Mouse (Mus musculus) kidney, adult 8-10 months (tissue): ENCODE data around the gene Hltf.
"Not testable (repeated sequence)": the region's sequence is repeated elsewhere in the genome, so short reads cannot be mapped to it uniquely, and the experiment has no call there.

Experiments used
- DNase-seq, 2 experiments: peaks; one replicate each; pipeline ENCODE4 v3.0.0; 2022

Hltf gene

DNA sequence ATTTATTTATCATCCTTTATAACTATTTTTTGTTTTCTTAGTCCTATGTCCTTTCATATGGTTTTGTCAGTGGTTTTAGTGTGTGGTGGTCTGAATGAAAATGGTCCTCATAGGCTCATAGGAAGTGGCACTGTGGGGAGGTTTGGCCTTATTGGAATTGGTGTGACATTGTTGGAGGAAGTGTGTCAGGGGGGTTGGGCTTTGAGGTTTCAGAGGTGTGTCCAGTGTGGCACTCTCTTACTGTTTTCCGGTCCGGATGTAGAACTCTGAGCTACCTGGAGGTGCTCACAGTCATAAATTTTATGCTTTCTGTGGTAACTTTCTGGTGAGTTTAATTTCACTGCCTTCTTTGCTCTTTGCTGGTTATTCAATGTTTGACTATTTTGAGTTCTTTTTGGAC is 47.2 kb downstream of the Hltf start:
- no peak for DNase-seq

DNA sequence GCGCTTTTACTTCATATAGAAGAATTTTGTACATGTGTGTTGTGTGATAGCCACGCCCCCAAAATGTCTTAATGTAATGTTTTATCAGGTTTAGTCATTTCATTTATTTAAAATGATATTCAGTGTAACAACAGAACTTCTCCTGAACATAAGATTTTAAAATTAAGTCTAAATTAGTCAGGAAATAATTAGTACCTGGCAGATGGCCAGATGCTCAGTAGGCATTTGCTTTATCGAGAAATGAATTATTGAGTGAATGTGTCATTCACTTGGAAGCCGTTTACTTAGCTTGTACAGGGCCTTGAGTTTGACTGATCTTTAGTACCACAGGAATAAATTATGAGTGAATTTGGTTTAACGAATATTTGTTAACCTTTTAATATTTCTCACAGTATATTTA is 51.3 kb downstream of the Hltf start:
- DNase-seq = no peak

DNA sequence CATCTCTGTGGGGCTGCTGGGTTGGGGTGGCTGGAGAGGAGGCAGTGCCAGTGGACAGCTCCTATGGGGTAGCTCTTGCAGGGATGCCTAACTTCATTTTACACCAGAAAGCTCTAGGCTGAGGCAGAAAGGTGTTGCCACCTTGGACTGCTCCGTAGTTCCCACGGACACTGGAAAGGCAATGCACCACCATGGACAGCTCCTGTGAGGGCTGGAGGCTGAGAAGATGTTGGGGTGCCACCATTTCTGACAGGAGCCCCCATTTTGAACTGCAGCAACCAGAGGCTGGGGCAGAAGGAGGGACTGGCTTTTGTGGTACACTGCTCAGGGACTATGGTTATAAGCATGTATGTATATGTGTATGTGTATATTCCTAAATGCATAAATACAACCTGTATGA is 54.3 kb downstream of the Hltf start:
- no peak for DNase-seq

DNA sequence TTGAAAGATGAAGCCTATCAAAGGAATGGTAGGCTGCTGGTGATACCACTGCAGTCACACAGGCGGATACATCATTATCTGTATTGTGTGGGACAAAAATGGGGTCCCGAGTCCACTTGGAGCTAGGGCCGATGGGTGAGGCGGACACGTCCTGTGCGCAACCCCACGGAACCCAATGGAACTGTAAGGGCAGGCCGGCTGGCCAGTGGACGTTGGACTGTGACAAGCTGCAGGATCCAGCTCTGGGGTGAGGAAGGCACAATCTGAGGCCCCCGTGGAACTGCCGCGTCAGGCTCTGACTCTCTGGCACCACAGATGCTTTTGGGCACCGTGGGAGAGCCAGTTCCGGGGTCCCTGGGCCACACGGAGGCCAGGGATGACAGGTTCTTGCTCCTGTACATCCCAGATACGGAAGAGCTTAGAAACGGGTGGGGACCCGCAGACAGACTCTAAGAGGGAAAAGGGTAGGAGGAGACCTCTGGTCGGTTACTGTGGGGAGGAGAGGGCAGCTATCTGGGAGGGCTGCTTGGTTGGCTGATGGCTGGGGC is 61.5 kb downstream of the Hltf start:
- DNase-seq = no peak

DNA sequence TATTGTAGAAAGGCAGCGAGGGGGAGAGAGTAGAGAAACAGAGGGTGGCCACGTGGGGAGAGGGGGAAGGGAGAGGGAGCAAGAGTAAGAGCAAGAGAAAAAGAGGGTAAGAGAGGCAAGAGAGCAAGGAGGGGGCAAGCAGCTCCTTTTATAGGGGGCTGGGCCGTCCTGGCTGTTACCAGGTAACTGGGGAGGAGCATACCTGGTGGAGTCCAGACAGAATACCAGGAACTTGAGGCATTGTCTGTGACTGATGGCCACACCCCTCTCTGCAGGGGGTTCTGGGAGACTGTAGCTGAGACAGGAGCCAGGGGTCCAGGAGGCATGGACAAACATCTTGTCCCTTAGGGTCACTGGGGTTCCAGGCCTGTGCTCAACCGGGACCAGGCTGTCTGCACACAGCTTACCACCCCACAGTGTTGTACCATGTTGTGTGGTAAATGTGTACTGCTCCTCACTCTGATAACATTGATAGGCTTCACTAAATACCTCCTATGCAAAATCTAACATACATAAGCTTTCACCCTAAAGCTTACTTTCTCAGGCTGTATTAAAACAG is 62.2 kb downstream of the Hltf start:
- DNase-seq = no peak

DNA sequence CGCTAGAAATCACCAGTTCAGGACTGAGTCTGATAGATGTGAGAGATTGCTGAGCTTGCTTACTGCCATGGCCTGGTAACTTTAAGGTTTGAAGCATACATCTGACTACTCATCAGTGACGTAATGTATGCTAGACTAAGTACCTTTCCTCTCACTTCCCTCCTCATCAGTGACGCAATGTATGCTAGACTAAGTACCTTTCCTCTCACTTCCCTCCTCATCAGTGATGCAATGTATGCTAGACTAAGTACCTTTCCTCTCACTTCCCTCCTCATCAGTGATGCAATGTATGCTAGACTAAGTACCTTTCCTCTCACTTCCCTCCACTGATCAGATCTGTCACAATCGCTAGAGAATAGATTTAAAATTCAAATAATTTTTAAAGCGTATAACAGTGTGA is 64.0 kb downstream of the Hltf start:
- not testable (repeated sequence) for DNase-seq

DNA sequence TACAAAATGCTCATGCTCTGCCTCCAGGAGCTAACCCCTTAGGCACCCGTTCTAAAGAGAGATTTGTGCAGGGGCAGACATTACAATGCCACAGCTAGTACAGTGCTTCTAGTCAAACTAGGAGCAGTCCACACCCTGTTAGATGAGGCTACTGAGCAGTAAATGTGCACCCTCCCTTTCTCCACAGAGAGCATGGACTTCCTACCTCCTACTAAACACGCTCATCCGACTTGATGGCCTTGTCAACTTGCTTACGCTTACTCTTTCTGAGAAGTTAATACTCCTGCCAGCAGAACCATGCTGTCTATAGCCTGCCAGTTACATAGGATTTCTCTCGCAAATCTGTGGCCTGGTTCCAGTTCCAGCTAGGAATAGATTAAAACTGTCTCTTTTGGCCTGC is 68.0 kb downstream of the Hltf start:
- DNase-seq = no peak

DNA sequence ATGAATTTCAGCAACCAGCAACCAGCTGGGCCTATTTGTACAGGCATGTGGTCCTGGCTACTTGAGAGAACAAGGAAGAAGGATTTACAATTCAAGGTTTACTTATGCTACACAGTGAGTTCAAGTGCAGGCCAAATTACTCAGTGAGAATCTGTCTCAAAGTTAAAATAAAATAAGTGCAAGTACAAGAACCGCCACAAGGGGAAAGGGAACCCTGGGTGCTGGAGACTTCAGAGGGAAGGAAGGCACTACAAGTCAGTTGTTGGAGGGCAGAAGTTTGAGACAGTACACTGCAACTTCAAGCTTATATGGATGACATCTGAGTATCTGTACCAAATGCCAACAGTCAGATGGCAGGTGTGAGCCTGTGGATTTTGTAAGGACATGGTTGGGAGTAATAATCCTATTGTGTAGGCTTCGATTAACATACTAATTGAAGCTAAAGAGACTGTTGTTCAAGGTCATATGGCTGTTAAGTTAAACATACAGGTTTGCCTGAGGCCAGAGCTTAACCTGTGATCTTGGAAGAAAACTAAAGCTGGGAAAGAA is 69.5 kb downstream of the Hltf start:
- DNase-seq = no peak

DNA sequence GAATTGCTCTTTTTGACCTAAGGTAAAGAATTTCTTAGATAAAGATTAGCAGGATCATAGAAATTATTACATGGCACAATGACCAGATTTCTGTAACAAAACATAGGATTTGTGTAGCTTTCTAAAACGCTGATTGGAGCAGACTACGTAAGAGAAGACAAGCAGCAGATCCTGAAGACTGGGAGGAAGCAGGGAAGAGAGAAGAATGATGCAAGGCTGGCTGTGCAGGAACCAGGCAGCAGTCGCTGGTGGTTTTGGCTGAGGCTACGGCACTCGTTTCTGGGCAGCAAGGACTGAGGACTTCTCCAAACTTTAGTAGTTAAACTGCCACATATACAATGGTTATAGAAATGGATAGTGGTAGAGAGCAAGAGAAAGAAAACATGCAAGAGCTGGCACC is 71.9 kb downstream of the Hltf start:
- DNase-seq = no peak

DNA sequence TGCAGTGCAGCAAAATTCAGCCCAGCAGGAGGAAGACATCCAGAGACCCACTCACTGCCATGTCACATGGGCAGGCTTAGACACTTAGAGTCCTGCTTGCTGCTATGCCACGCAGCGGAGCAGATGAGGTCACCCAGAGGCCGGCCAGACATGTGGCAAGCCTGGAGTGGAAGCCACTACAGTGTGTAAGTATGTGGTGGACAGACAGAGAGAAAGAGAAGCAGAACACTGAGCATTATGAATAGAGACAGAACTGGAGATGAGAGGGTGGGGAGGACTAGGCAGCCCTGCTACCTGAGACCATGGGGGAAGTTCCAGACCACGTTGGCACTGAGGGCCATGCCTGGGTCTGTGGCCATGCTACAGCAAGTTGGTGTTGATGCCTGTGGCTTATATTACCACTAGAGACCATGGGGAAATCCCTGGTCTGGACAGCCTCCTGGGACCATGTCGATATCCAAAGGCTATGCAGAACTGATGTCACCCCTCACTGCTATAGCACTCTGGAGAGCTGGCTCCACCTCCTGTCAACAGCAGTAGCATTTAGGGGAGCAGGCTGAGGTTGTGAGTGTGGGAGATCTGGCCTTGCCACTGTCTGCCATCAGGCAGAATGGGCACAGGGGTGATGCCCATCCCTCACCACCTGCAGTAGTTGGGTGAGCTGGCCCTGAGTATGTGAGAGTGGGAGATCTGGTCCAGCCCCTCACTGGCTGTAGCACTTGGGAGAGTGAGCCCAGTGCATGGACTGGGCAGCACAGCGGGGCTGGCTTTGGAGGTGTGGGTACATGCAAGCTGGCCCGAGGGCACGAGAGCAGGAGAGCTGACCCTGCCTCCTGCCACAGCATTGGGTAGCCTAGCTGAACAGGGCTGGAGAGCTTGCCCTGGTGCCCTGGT is 73.1 kb downstream of the Hltf start:
- no peak for DNase-seq

DNA sequence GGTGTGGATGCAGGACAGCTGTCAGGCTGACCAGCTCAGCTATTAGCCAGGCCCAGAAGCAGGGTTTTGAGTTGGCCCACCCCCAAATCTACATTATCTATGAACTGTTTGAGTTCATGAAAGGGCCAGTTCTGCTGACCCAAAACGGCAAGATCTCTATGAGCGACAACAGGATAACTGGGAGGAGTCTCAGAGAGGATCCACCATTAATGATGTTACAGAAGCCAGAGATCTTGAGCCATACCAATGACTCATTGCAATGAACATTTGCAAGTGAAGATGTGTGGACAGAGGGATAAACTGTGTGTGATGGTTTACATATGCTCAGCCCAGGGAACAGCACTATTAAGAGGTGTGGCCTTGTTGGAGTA is 73.7 kb downstream of the Hltf start:
- DNase-seq = no peak

DNA sequence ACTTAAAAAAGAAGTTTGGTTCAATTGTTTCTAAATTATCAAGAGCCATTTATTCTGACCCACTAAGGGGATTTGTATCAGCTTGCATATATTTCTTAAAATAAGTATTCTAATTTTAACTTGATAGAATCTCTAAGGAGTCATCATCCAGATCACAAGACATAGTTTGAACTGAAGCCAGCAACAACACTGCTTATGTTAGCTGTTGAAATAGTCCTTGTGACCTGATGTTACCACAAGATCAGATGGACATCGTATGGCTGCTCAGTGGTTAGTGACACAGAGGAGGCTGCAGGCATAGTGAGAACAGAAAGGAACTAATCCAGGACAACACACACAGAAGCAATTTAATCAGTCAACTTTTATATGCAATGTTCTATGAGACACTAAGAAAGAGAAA is 75.1 kb downstream of the Hltf start:
- no peak for DNase-seq

DNA sequence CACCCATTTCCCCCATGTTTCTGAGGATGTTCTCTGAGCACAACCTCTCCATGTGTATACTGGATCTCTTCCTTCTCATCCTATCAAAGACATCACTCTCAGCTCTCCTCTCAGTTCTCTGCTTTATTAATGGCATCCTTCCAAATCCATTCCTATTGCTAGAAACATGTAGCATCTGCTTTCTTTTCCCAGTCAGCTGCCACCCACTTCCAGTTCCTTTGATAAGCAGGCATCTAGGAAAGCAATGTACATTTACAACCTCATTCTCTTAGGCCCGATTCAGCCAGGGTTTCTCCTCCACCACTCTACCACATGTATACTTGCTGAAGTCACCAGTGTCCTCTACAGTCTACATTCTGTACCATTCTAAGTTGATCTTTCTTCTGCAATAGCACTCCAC is 76.1 kb downstream of the Hltf start:
- DNase-seq = no peak

DNA sequence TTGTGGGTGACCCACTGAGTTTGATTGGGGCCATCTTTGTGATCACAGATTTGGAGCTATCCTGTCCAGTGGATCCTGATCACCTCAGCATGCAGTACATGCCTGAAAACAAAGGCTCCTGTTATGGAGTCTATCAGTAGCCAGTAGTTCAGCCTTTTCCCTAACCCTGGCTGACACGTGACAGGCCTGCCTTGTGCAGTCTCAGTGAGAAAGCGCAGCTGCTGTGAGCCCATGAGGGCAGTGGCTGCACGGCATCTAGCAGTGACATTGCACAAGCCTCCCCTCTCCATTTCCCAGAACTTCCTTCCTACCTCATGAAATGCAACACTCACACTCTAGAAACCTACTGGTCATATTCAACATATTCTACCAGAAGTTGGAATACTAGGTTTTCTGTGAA is 76.9 kb downstream of the Hltf start:
- no peak for DNase-seq

DNA sequence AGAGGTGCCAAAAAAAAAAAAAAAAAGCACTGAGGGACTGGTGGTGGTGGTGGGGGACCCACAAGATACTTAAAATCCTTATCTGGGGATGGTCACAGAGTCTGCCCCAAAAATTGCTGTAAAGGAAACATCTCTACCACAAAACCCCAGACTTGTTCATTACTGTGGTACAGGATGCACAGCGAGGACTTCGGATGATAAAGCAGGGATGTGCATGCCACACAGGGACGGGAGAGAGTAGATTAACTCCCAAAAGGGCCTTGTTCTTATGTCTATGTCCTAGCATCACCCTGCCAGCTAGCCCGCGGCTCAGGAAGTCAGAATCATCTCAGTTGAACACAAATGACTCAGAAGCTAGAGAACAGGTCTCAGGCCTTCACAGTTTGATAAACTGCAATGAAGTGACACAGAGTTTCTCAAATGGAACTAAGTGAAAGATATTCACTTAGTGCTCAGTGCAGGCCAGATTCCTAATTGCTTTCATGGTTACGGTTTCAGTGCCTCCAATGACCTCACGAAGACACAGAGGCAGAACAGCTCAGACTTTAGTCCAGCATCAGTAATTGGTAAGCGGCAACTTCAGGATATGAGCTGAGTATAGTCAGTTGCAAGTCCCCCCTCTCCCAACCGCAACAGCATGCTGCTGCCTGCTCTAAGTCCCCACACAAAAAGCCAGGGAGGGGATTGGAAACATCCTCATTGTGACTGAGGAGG is 79.4 kb downstream of the Hltf start:
- no peak for DNase-seq

DNA sequence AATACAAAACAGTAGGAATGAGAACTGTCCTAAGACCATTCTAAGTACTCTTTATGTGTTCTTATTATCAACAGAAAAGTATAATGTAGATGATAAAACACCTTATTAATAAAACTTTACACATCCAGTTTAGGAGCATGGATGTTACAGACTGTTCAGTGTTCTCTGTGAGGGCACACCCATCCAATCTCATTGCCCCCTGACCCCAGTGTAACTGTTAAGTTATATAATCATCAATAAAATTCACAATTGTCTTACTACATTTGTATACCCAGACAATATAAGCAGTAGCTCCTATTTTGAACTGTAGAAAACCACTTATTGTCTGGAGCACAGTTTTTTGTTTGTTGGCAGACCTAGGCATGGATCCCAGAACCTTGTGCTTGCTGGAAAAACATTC is 83.6 kb downstream of the Hltf start:
- DNase-seq = no peak

DNA sequence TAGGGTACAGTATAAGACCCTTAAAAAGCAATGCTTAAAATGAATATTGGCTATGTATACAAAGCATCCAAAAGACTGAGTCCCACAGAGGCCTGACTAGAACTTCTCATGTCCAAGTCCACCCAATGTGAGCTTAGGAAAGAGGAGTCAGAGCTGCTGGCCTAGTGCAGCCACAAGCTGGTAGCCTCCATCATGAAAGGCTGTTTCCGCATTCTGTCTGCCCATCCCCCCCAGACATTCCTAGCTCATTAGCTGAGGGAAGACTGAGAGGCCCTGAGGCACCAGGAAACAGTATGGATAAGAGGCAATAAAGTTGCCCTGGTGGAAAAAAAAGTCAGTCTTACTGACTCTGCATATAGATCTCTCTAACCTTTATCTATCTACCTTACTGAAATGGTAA is 84.1 kb downstream of the Hltf start:
- no peak for DNase-seq

DNA sequence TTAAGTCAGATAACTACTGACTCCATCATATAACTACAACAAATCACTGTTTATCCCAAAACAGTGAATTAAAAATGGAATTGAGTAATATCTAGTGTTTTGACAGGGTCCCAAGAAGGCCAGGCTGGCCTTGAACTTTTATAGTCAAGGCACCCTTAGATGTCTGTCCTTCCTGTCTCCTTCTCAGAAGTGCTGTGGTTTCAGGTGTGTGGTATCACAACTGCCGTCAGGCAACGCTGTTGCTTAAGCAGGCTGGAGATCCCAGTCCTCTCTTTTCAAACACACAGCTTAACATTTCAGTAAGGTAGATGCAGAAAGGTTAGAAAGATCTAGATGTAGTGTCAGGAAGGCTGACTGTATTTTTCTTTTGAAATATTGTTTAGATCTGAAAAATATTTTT is 84.5 kb downstream of the Hltf start:
- DNase-seq = no peak

DNA sequence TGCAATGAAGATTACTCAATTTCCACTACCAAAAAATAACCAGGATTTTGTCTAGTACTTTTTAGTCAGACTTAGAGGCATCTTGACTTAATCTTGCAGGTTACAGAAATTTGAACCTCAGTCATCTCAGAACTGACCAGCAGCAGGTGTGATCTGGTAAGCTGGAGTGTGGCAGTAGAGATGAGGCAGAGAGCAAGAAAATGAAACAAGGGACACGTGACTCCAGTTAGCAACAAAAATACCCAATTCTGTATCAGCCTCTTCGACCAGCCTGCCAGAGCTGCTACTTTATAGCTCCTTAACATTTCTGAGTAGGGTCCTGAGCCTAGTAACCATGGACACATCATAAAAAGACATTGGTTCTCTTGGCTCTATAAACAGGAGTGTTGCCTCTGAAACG is 85.0 kb downstream of the Hltf start:
- DNase-seq = no peak

DNA sequence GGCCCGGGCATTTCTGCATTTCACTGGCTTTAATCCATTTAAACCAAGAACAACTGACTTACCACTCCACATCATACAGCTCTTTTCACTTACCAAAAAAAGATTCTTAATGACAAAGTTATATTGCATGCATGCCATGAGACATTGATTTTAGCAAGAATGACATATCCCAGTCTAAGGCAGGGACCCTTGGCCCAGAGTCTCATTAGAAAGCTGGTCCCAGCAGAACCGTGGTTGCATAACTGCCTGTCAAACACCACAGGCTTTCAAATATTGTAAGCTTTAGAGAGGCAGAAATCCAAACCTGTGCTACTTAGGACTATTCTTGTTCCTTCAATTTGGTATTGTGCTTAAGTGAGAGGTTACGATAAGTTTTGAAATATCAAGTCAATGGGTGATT is 86.1 kb downstream of the Hltf start:
- DNase-seq = no peak

DNA sequence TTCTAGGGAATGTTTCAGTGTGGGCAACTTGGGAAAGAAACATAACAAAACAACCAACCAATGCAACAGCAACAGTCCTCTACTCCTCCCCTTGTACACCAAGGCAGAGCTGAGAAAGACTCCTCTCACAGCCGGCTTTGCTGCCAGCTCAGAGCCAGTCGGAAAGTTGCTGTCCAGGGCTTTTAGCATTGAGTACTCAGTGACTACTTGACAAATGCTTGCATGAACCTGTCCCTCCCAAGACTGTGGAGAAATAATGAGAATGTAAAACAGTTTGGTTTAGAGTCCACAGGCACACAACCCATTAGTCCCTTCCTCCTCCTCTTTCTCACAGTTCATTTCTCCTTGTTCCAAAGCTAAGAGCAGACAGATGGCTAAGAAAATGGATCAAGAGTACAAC is 86.8 kb downstream of the Hltf start:
- DNase-seq = no peak

DNA sequence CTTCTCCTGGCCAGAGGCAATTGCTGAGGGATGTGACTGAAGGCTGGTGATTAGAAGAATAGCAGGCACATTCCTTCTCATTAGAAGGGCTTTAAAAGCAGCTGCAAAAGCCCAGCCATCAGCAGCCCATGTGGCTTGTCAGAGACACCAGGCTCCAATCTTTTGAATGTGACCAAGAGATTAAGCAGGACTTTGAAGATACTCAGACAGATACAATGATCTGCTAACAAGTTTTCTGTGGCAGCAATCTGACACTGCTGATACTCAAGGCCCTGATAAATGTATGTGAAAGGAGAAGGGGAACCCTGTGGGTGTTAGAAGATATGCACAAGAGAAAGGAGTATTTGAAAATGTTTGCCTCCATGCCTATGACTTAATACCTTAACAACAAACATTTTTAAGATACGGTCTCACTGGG is 88.1 kb downstream of the Hltf start:
- DNase-seq = no peak

DNA sequence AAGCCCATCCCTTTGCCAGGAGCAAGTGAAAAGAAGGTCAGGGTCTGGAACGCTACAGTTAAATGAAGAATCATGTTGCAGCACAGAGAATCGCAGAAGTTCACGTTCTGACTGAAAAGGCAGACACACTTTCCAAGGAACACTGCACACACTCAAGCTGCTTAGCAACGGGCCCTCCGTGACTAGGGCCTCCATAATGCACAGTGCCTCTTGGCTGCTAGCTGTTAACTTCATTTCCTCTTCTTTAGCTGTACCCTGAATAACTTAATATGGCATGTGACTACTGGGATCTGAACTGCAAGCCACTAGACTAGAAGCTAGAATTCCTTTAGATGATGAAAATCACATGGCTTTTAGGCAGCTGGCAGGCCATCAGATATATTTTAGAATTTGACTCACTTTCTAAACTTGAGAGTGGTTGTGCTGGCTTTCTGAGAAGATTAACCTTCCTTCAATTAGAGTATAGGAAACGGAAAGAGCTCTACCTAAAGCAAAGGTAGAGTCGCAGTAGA is 89.3 kb downstream of the Hltf start:
- no peak for DNase-seq

DNA sequence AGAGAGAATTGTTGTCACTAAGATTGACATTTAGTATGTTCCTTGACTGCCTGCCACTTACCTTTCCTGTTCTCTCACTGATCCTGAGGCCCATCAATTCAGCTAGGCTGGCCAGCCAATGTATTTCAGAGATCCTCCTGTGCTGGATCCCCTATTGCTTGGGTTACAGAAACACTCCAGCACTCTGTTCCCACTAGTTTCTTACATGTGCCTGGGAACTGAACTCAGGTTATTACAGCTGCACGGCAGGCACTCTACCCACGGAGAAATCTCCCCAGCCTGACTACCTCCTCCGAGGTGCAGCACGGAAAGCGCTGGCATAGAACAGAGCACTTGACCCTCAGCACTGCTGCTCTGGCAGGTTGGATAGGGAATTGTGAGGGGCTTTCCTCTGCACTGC is 90.0 kb downstream of the Hltf start:
- no peak for DNase-seq
